ENCODE assay signal across 11 mouse cellular contexts in the genomic region with DNA sequence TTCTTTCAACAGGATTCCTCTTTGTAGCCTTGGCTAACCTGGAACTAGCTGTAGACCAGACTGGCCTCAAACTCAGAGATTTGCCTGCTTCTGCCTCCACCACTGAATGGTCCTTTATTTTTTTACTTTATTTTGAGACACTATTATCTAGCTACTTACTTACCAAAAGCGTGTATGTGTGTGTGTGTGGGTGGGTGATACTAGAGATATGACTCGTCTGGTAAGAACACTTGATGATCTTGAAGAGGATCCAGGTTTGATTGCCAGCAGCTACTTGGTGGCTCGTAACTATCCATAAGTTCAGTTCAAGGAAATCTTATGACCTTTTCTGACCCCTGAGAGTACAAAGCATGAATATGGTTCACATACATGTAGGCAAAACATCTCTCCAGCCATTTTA.
"Had no signal": no experiment of that assay in that cellular context is flagged by ENCODE, and none has a peak within 500 bp of the region (broad histone marks: within the 10 kb centered on the region; RNA-seq: fewer than 3 reads in every experiment).

No protein-coding gene starts in this region.

- H3K27ac ChIP-seq: kidney, embryonic 15.5 days; limb, embryonic 13.5 days; midbrain, embryonic 12.5 days had no signal

- DNase-seq: kidney, adult 2 months; kidney, postnatal 14 days; left cerebral cortex, postnatal 4 days; lung, adult 18-20 months; lung, postnatal 36 days; right cerebral cortex, postnatal 14 days; thymus, postnatal 4 days had no signal

- H3K9ac ChIP-seq: kidney, embryonic 15.5 days; limb, embryonic 13.5 days; midbrain, embryonic 12.5 days had no signal

- H3K9me3 ChIP-seq: kidney, embryonic 15.5 days; limb, embryonic 13.5 days; midbrain, embryonic 12.5 days had no signal

- H3K27me3 ChIP-seq: kidney, embryonic 15.5 days; limb, embryonic 13.5 days had no signal

- H3K4me2 ChIP-seq: kidney, embryonic 15.5 days; limb, embryonic 13.5 days; midbrain, embryonic 12.5 days had no signal

- H3K36me3 ChIP-seq: kidney, embryonic 15.5 days; midbrain, embryonic 12.5 days had no signal

- H3K4me3 ChIP-seq: kidney, embryonic 15.5 days; limb, embryonic 13.5 days; megakaryocyte, embryonic 14.5 days; midbrain, embryonic 12.5 days had no signal
